7 mouse cellular contexts compared by ENCODE assay signal in the genomic region with DNA sequence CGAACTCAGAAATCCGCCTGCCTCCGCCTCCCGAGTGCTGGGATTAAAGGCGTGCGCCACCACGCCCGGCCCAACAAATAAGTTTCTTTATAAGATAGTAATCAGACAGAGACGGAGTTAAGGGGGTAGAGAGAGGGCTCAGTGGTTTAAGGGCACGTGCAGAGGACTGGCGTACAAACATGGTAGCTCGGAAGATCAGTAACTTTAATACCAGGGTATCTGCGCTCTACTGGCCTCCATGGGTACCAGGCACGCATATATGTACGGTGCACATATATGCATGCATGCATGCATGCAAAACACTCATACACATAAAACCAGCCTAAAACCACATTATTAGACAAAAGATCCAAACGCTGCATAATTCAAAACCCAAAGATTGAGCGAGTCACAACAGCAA. TPM values are rescaled to one million over a fixed set of nuclear protein-coding genes. Genes with fewer than 3 reads are reported as not detected.
DNase-seq lines count a peak whose midpoint lies in the region; ATAC-seq and TF ChIP-seq lines count a peak whose summit lies in the region.

No protein-coding gene starts in this region.

- ATAC-seq in embryonic facial prominence, embryonic 11.5 days (replicated peaks; ENCODE audit: insufficient number of reproducible peaks, low FRiP score, low TSS enrichment, low read depth), result no peak
- ATAC-seq in hindbrain, embryonic 11.5 days (ENCODE audit: low FRiP score), result peak; percentile 50; the same call in 1 of the 2 replicates
- peak; percentile 51 for ATAC-seq in midbrain, embryonic 13.5 days

- peak overlapping the region; percentile 76 for H3K4me3 ChIP-seq in left cerebral cortex, adult 2 months
- H3K4me3 ChIP-seq in embryonic facial prominence, embryonic 11.5 days (ENCODE audit: low read depth, low read length), result peak overlapping the region; percentile 75
- H3K4me3 ChIP-seq in hindbrain, embryonic 11.5 days (ENCODE audit: low read depth, low read length), result peak overlapping the region; percentile 90
- H3K4me3 ChIP-seq in midbrain, embryonic 13.5 days (replicated peaks), result peak overlapping the region; percentile 97

- 51% methylated on average over 17 of the region's 17 CpGs for WGBS in embryonic facial prominence, embryonic 11.5 days
- WGBS in hindbrain, embryonic 11.5 days, result 51% methylated on average over 17 of the region's 17 CpGs
- 50% methylated on average over 17 of the region's 17 CpGs for WGBS in midbrain, embryonic 13.5 days

- H3K4me1 ChIP-seq in embryonic facial prominence, embryonic 11.5 days (ENCODE audit: control insufficient read depth, insufficient read depth, low read length), result no peaks in the 10 kb centered on the region
- peaks cover 6% of the 10 kb centered on the region for H3K4me1 ChIP-seq in hindbrain, embryonic 11.5 days (replicated peaks; ENCODE audit: control insufficient read depth, insufficient read depth, low read length)
- peaks cover 33% of the 10 kb centered on the region for H3K4me1 ChIP-seq in midbrain, embryonic 13.5 days (replicated peaks)

- H3K4me2 ChIP-seq in embryonic facial prominence, embryonic 11.5 days (ENCODE audit: low read depth, low read length), result peak overlapping the region; percentile 50
- H3K4me2 ChIP-seq in hindbrain, embryonic 11.5 days (replicated peaks; ENCODE audit: low read depth, low read length), result peak overlapping the region; percentile 51
- peak overlapping the region; percentile 72 for H3K4me2 ChIP-seq in midbrain, embryonic 13.5 days (replicated peaks)

- no peak for DNase-seq in left cerebral cortex, adult 2 months (ENCODE audit: extremely low spot score in 1 of 2, low spot score in 2 of 2)
- DNase-seq in left cerebral cortex, postnatal 36 days (ENCODE audit: low spot score in 2 of 2), result no peak
- no peak for DNase-seq in embryonic facial prominence, embryonic 11.5 days (ENCODE audit: low spot score)
- no peak for DNase-seq in hindbrain, embryonic 11.5 days (ENCODE audit: low spot score)
- DNase-seq in adrenal gland, postnatal 4 days (ENCODE audit: low spot score in 2 of 2), result no peak
- DNase-seq in right cerebral cortex, postnatal 4 days, result no peak

- no peaks in the 10 kb centered on the region for H3K27me3 ChIP-seq in embryonic facial prominence, embryonic 11.5 days (ENCODE audit: control insufficient read depth, insufficient read depth, low read length)
- no peaks in the 10 kb centered on the region for H3K27me3 ChIP-seq in hindbrain, embryonic 11.5 days (ENCODE audit: control insufficient read depth, insufficient read depth, low read length)
- no peaks in the 10 kb centered on the region for H3K27me3 ChIP-seq in midbrain, embryonic 13.5 days

- H3K9ac ChIP-seq in embryonic facial prominence, embryonic 11.5 days (replicated peaks; ENCODE audit: low read length), result peak overlapping the region; percentile 91
- H3K9ac ChIP-seq in hindbrain, embryonic 11.5 days (ENCODE audit: low read depth, low read length), result peak overlapping the region; percentile 92
- peak overlapping the region; percentile 97 for H3K9ac ChIP-seq in midbrain, embryonic 13.5 days (replicated peaks)

- H3K27ac ChIP-seq in left cerebral cortex, adult 2 months, result peak overlapping the region; percentile 85
- H3K27ac ChIP-seq in embryonic facial prominence, embryonic 11.5 days (replicated peaks; ENCODE audit: low read depth, low read length), result peak overlapping the region; percentile 85
- H3K27ac ChIP-seq in hindbrain, embryonic 11.5 days (ENCODE audit: low read depth, low read length), result peak overlapping the region; percentile 94
- peak overlapping the region; percentile 98 for H3K27ac ChIP-seq in midbrain, embryonic 13.5 days

- H3K9me3 ChIP-seq in embryonic facial prominence, embryonic 11.5 days (replicated peaks; ENCODE audit: control insufficient read depth, low read length), result no peaks in the 10 kb centered on the region
- H3K9me3 ChIP-seq in hindbrain, embryonic 11.5 days (ENCODE audit: control insufficient read depth, low read length), result no peaks in the 10 kb centered on the region
- H3K9me3 ChIP-seq in midbrain, embryonic 13.5 days, result no peaks in the 10 kb centered on the region

- H3K36me3 ChIP-seq in embryonic facial prominence, embryonic 11.5 days (replicated peaks; ENCODE audit: control insufficient read depth, insufficient read depth, low read depth, low read length), result no peaks in the 10 kb centered on the region
- H3K36me3 ChIP-seq in hindbrain, embryonic 11.5 days (ENCODE audit: control insufficient read depth, insufficient read depth, low read length), result no peaks in the 10 kb centered on the region
- peaks cover 8% of the 10 kb centered on the region; the same call in 1 of the 2 replicates for H3K36me3 ChIP-seq in midbrain, embryonic 13.5 days

- intact Hi-C loops in left cerebral cortex, adult 2 months (cut with DNase I), result loop anchor here (2.0 kb wide), 2 partner anchors 20 to 42 kb away; no protein-coding TSS in a partner anchor
- intact Hi-C loops in left cerebral cortex, postnatal 36 days (cut with DNase I), result loop anchor here (2.0 to 10.0 kb wide), 2 partner anchors 20 to 110 kb away; partner anchors contain the start of gene Ifnar2

- no peak for TF ChIP-seq CTCF in left cerebral cortex, adult 2 months (IDR thresholded peaks at IDR 0.05)

RNA-seq across cellular contexts. Expression of gene Ifnar1, which starts 0.7 kb away (rescaled TPM):
- 10 to 100 TPM; 45.2 TPM for total RNA-seq in left cerebral cortex, adult 2 months (2021)
- 10 to 100 TPM; 54.3 to 54.5 TPM for total RNA-seq in left cerebral cortex, postnatal 36 days (2021)
- polyA plus RNA-seq in embryonic facial prominence, embryonic 11.5 days (2014; fragmentation: Nextera tagmentation; extraction: Ambion mirVana), result 51.5 and 57.4 TPM in 2 replicates
- 51.6 and 52.9 TPM in 2 replicates for polyA plus RNA-seq in hindbrain, embryonic 11.5 days (2014; fragmentation: Nextera tagmentation; extraction: Ambion mirVana)
- polyA plus RNA-seq in midbrain, embryonic 13.5 days (2015; fragmentation: Nextera tagmentation; extraction: Ambion mirVana), result 54.7 and 55.2 TPM in 2 replicates
- 10 to 100 TPM; 87.7 to 92.9 TPM for total RNA-seq in adrenal gland, postnatal 4 days (2021)
